ENCODE assay signal across 15 mouse cellular contexts in genomic region chr4:50772456-50772855, GRCm38 (mm10).
"Had no signal": no experiment of that assay in that cellular context is flagged by ENCODE, and none has a peak within 500 bp of the region (broad histone marks: within the 10 kb centered on the region; RNA-seq: fewer than 3 reads in every experiment).

No protein-coding gene starts in this region.

- H3K4me1 ChIP-seq: limb, embryonic 12.5 days; liver, embryonic 13.5 days; lung, embryonic 15.5 days; megakaryocyte, embryonic 14.5 days had no signal

- H3K4me2 ChIP-seq: limb, embryonic 12.5 days; liver, embryonic 13.5 days; lung, embryonic 15.5 days; midbrain, embryonic 11.5 days had no signal

- H3K27ac ChIP-seq: kidney, postnatal 0 days; layer of hippocampus, adult 2 months; limb, embryonic 12.5 days; liver, embryonic 13.5 days; lung, embryonic 15.5 days; macrophage had no signal

- H3K9me3 ChIP-seq: limb, embryonic 12.5 days; liver, embryonic 13.5 days; lung, embryonic 15.5 days; megakaryocyte, embryonic 14.5 days had no signal

- H3K9ac ChIP-seq: limb, embryonic 12.5 days; liver, embryonic 13.5 days; liver, postnatal 0 days; lung, embryonic 15.5 days had no signal

- H3K4me3 ChIP-seq: layer of hippocampus, adult 2 months; limb, embryonic 12.5 days; liver, embryonic 13.5 days; lung, embryonic 15.5 days; megakaryocyte, embryonic 14.5 days had no signal

- DNase-seq: kidney, postnatal 4 days; liver; liver, embryonic 13.5 days; liver, postnatal 0 days; lung, postnatal 14 days; right cerebral cortex, postnatal 14 days; thymus, postnatal 4 days had no signal

- ATAC-seq: liver, postnatal 0 days; midbrain, embryonic 16.5 days had no signal

- H3K36me3 ChIP-seq: limb, embryonic 12.5 days; liver, embryonic 13.5 days; lung, embryonic 15.5 days had no signal

- H3K27me3 ChIP-seq: limb, embryonic 12.5 days; liver, embryonic 13.5 days; lung, embryonic 15.5 days; megakaryocyte, embryonic 14.5 days had no signal
